28 mouse cellular contexts compared by ENCODE assay signal in the genomic region with DNA sequence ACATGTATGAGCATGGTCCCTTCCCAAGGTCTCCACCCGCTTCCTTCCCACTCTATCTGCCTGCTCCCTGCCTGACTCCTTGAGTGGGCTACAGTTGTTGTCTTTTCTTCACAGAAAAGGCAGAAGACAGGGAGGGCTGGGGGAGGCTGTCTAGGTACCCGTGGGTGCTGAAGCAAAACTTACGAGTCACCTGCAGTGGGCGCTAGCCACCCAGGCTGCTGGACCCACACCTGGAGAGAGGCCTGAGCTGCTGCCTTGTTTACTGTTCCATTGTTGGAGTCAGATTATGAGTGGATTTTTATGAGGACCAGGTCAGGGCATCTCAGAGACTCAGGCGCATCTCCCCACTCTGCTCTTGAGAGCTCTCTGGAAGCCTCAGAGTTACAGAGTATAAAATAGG. TPM values are rescaled to one million over a fixed set of nuclear protein-coding genes. Genes with fewer than 3 reads are reported as not detected.
DNase-seq lines count a peak whose midpoint lies in the region; ATAC-seq and TF ChIP-seq lines count a peak whose summit lies in the region.
"Had no signal": no experiment of that assay in that cellular context is flagged by ENCODE, and none has a peak within 500 bp of the region (broad histone marks: within the 10 kb centered on the region; RNA-seq: fewer than 3 reads in every experiment).

No protein-coding gene starts in this region.

- peak; percentile 8; the same call in 1 of the 2 replicates for TF ChIP-seq CTCF in hindbrain, postnatal 0 days (IDR thresholded peaks at IDR 0.05; ENCODE audit: low read depth)
- TF ChIP-seq CTCF in lung, embryonic 14.5 days (IDR thresholded peaks at IDR 0.05; ENCODE audit: low read depth), result peak; percentile 19; the same call in 1 of the 2 replicates

- no peaks in the 10 kb centered on the region for H3K36me3 ChIP-seq in forebrain, embryonic 11.5 days (ENCODE audit: control insufficient read depth, insufficient read depth, low read length)
- no peaks in the 10 kb centered on the region for H3K36me3 ChIP-seq in forebrain, embryonic 15.5 days
- no peaks in the 10 kb centered on the region for H3K36me3 ChIP-seq in hindbrain, postnatal 0 days (ENCODE audit: insufficient read depth, low read length)
- H3K36me3 ChIP-seq in hindbrain, embryonic 13.5 days, result no peaks in the 10 kb centered on the region
- no peaks in the 10 kb centered on the region for H3K36me3 ChIP-seq in lung, embryonic 14.5 days (ENCODE audit: insufficient read depth)
- H3K36me3 ChIP-seq: heart, embryonic 12.5 days; lung, embryonic 15.5 days; midbrain, embryonic 13.5 days; neural tube, embryonic 12.5 days had no signal

- no peak overlapping the region for H3K4me2 ChIP-seq in forebrain, embryonic 11.5 days (ENCODE audit: low read depth, low read length, severe bottlenecking)
- no peak overlapping the region for H3K4me2 ChIP-seq in forebrain, embryonic 15.5 days (replicated peaks)
- H3K4me2 ChIP-seq in hindbrain, postnatal 0 days (ENCODE audit: low read depth, low read length), result no peak overlapping the region
- H3K4me2 ChIP-seq in hindbrain, embryonic 13.5 days, result no peak overlapping the region
- H3K4me2 ChIP-seq in lung, embryonic 14.5 days, result no peak overlapping the region
- H3K4me2 ChIP-seq: heart, embryonic 12.5 days; lung, embryonic 15.5 days; midbrain, embryonic 13.5 days; neural tube, embryonic 12.5 days had no signal

- H3K27ac ChIP-seq in forebrain, embryonic 11.5 days (ENCODE audit: low read depth, low read length), result no peak overlapping the region
- no peak overlapping the region for H3K27ac ChIP-seq in forebrain, embryonic 15.5 days (replicated peaks)
- no peak overlapping the region for H3K27ac ChIP-seq in hindbrain, postnatal 0 days
- no peak overlapping the region for H3K27ac ChIP-seq in hindbrain, embryonic 13.5 days
- H3K27ac ChIP-seq in lung, embryonic 14.5 days (ENCODE audit: low read depth), result no peak overlapping the region
- H3K27ac ChIP-seq: lung, embryonic 15.5 days; midbrain, embryonic 13.5 days; neural tube, embryonic 12.5 days had no signal

- H3K27me3 ChIP-seq in forebrain, embryonic 11.5 days (ENCODE audit: control insufficient read depth, insufficient read depth, low read length), result no peaks in the 10 kb centered on the region
- no peaks in the 10 kb centered on the region for H3K27me3 ChIP-seq in forebrain, embryonic 15.5 days
- H3K27me3 ChIP-seq in hindbrain, postnatal 0 days (ENCODE audit: insufficient read depth, low read length), result no peaks in the 10 kb centered on the region
- H3K27me3 ChIP-seq in hindbrain, embryonic 13.5 days, result no peaks in the 10 kb centered on the region
- no peaks in the 10 kb centered on the region for H3K27me3 ChIP-seq in lung, embryonic 14.5 days (ENCODE audit: insufficient read depth, low read length)
- H3K27me3 ChIP-seq: lung, embryonic 15.5 days; midbrain, embryonic 13.5 days; neural tube, embryonic 12.5 days had no signal

- H3K9me3 ChIP-seq in forebrain, embryonic 11.5 days (ENCODE audit: control insufficient read depth, low read length), result no peaks in the 10 kb centered on the region
- no peaks in the 10 kb centered on the region for H3K9me3 ChIP-seq in forebrain, embryonic 15.5 days
- H3K9me3 ChIP-seq in hindbrain, postnatal 0 days (ENCODE audit: low read length), result no peaks in the 10 kb centered on the region
- no peaks in the 10 kb centered on the region for H3K9me3 ChIP-seq in hindbrain, embryonic 13.5 days
- H3K9me3 ChIP-seq in lung, embryonic 14.5 days (ENCODE audit: low read depth, low read length), result no peaks in the 10 kb centered on the region
- H3K9me3 ChIP-seq: heart, embryonic 12.5 days; lung, embryonic 15.5 days; midbrain, embryonic 13.5 days; neural tube, embryonic 12.5 days had no signal

- 72% methylated on average over 5 of the region's 5 CpGs for WGBS in forebrain, embryonic 11.5 days
- 89% methylated on average over 5 of the region's 5 CpGs for WGBS in forebrain, embryonic 15.5 days
- WGBS in hindbrain, postnatal 0 days, result 84% methylated on average over 5 of the region's 5 CpGs
- 76% methylated on average over 5 of the region's 5 CpGs for WGBS in hindbrain, embryonic 13.5 days
- WGBS in lung, embryonic 14.5 days, result 66% methylated on average over 5 of the region's 5 CpGs

- peak; percentile 51 for DNase-seq in forebrain, embryonic 11.5 days (ENCODE audit: low spot score)
- DNase-seq in hindbrain, postnatal 0 days (ENCODE audit: low spot score), result no peak
- DNase-seq in lung, embryonic 14.5 days, result no peak
- no peak for DNase-seq in lung, postnatal 25 days (ENCODE audit: low spot score)
- no peak for DNase-seq in frontal cortex, postnatal 25 days (ENCODE audit: low spot score in 2 of 2)
- no peak for DNase-seq in spleen, postnatal 14 days (ENCODE audit: low spot score in 2 of 2)
- DNase-seq: adrenal gland, postnatal 14 days; cerebellum, adult 9-11 months; gastrocnemius, postnatal 25 days; heart, postnatal 4 days; kidney, adult 9 months; thymus, postnatal 36 days had no signal

- no peak for ATAC-seq in forebrain, embryonic 11.5 days (replicated peaks; ENCODE audit: low FRiP score)
- no peak for ATAC-seq in forebrain, embryonic 15.5 days (replicated peaks)
- no peak for ATAC-seq in hindbrain, postnatal 0 days
- no peak for ATAC-seq in hindbrain, embryonic 13.5 days (ENCODE audit: low FRiP score)
- ATAC-seq in lung, embryonic 14.5 days (ENCODE audit: insufficient read depth), result no peak
- ATAC-seq: CD4-positive, CD25-positive, alpha-beta regulatory T cell, adult 4 months; midbrain, embryonic 13.5 days had no signal

- H3K9ac ChIP-seq in forebrain, embryonic 11.5 days (ENCODE audit: low read length), result no peak overlapping the region
- H3K9ac ChIP-seq in forebrain, embryonic 15.5 days (replicated peaks), result no peak overlapping the region
- H3K9ac ChIP-seq in hindbrain, postnatal 0 days (replicated peaks; ENCODE audit: low read length), result no peak overlapping the region
- no peak overlapping the region for H3K9ac ChIP-seq in hindbrain, embryonic 13.5 days
- no peak overlapping the region for H3K9ac ChIP-seq in lung, embryonic 14.5 days
- H3K9ac ChIP-seq: heart, embryonic 12.5 days; lung, embryonic 15.5 days; midbrain, embryonic 13.5 days; neural tube, embryonic 12.5 days had no signal

- peaks cover 8% of the 10 kb centered on the region; the same call in 1 of the 2 replicates for H3K4me1 ChIP-seq in forebrain, embryonic 11.5 days (replicated peaks; ENCODE audit: control insufficient read depth, insufficient read depth, low read length)
- peaks cover 13% of the 10 kb centered on the region for H3K4me1 ChIP-seq in forebrain, embryonic 15.5 days
- H3K4me1 ChIP-seq in hindbrain, postnatal 0 days (ENCODE audit: insufficient read depth, low read length), result no peaks in the 10 kb centered on the region
- peaks cover 8% of the 10 kb centered on the region for H3K4me1 ChIP-seq in hindbrain, embryonic 13.5 days (replicated peaks)
- H3K4me1 ChIP-seq in lung, embryonic 14.5 days (ENCODE audit: insufficient read depth), result no peaks in the 10 kb centered on the region

- H3K4me3 ChIP-seq in forebrain, embryonic 11.5 days (ENCODE audit: low read depth, low read length), result no peak overlapping the region
- no peak overlapping the region for H3K4me3 ChIP-seq in forebrain, embryonic 15.5 days
- H3K4me3 ChIP-seq in hindbrain, postnatal 0 days (ENCODE audit: low read length), result no peak overlapping the region
- H3K4me3 ChIP-seq in hindbrain, embryonic 13.5 days, result no peak overlapping the region
- no peak overlapping the region for H3K4me3 ChIP-seq in lung, embryonic 14.5 days (ENCODE audit: low read depth, low read length)
- H3K4me3 ChIP-seq: heart, embryonic 12.5 days; lung, embryonic 15.5 days; midbrain, embryonic 13.5 days; neural tube, embryonic 12.5 days had no signal

RNA-seq across cellular contexts. Expression of gene Actrt2, which starts 28.9 kb away (rescaled TPM):
- not detected in 2 replicates for polyA plus RNA-seq in forebrain, embryonic 11.5 days (2014; fragmentation: Nextera tagmentation; extraction: Ambion mirVana)
- not detected in 2 replicates for polyA plus RNA-seq in forebrain, embryonic 15.5 days (2015; fragmentation: Nextera tagmentation; extraction: Ambion mirVana)
- not detected in 2 replicates for total RNA-seq in hindbrain, postnatal 0 days (2014; rRNA removed)
- polyA plus RNA-seq in hindbrain, postnatal 0 days (2015; fragmentation: Nextera tagmentation; extraction: Ambion mirVana), result not detected in 2 replicates
- polyA plus RNA-seq in hindbrain, embryonic 13.5 days (2015; fragmentation: Nextera tagmentation; extraction: Ambion mirVana), result not detected in 2 replicates
- not detected in 2 replicates for polyA plus RNA-seq in lung, embryonic 14.5 days (2014; fragmentation: Nextera tagmentation; extraction: Ambion mirVana)
- total RNA-seq: adrenal gland, postnatal 14 days; gastrocnemius, postnatal 25 days; heart, postnatal 4 days; layer of hippocampus, postnatal 14 days; megakaryocyte progenitor cell, adult 5-6 weeks; MEL had no signal
- polyA plus RNA-seq: brain, embryonic 14.5 days; CD4-positive, CD25-positive, alpha-beta regulatory T cell, adult 4 months; cortical plate, adult 2 months; embryonic facial prominence, embryonic 14.5 days; frontal cortex, adult 2 months; heart, embryonic 12.5 days; large intestine, adult 2 months; limb, embryonic 14.5 days; lung, embryonic 15.5 days; midbrain, embryonic 13.5 days; neural tube, embryonic 12.5 days had no signal

RNA-seq across cellular contexts. Expression of gene Prdm16, which starts 59.9 kb away (rescaled TPM):
- polyA plus RNA-seq in forebrain, embryonic 11.5 days (2014; fragmentation: Nextera tagmentation; extraction: Ambion mirVana), result 44.7 and 49.3 TPM in 2 replicates
- polyA plus RNA-seq in forebrain, embryonic 15.5 days (2015; fragmentation: Nextera tagmentation; extraction: Ambion mirVana), result 32.7 and 33.5 TPM in 2 replicates
- total RNA-seq in hindbrain, postnatal 0 days (2014; rRNA removed), result 5.3 and 5.8 TPM in 2 replicates
- polyA plus RNA-seq in hindbrain, postnatal 0 days (2015; fragmentation: Nextera tagmentation; extraction: Ambion mirVana), result 10.3 and 10.5 TPM in 2 replicates
- polyA plus RNA-seq in hindbrain, embryonic 13.5 days (2015; fragmentation: Nextera tagmentation; extraction: Ambion mirVana), result 16.1 and 17.2 TPM in 2 replicates
- 19.4 and 21.4 TPM in 2 replicates for polyA plus RNA-seq in lung, embryonic 14.5 days (2014; fragmentation: Nextera tagmentation; extraction: Ambion mirVana)
- total RNA-seq: MEL had no signal
